Mouse (Mus musculus) kidney, postnatal 4 days (tissue): Measurements from ENCODE around the gene Ntn1.

Experiments
- DNase-seq, 2 experiments: peaks; one replicate each; pipeline ENCODE4 v3.0.0; 2021; ENCODE audit warnings: mixed read lengths in 2 of 2

The Ntn1 gene

DNA sequence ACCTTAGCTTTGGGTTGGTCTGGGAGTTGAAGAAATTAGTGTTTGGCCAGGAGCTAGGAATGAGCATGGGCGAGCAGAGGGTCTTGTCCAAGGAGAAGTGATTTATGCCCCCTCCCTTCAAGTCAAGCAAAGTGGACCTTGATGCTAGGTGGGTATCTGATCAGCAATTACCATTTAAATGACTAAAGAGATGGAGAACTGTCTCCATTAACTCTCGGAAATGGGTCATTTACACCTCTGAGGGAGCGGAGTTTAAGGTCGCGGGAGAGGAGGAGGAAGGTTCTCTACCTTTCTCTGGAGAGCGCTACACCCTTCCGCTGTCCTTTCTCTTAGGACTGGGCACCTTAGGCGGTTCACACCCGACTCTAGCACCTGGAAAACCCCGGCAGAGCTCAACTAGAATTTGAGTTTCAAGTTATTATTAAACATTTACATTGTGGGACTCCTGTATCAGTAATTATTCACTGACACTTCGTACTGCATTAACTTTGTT, at the start of gene Ntn1:
Gene Ntn1 (minus strand): TSS at position 97 of the 493 bp plus-strand sequence.
- no peak for DNase-seq

DNA sequence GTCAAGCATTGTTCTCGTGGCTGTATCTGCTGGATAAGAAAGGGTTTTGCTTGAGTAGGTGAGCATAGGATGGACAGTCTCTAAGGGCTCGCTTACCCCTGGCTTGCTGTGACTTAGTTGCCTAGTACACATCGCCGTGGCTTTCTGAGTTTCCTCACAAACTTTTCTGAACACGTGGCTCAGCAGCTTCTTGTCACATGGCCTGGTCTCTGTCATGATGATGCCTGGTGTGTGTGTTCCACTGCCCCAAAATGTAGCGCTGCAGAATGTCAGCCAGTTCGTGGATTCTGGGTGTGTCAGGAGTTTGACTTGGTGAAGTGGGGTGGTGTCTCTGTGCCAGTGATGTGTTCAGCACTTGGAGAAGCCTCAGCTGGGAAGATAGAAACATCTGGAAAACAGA, 47.7 kb upstream of the Ntn1 start:
- DNase-seq, result no peak

DNA sequence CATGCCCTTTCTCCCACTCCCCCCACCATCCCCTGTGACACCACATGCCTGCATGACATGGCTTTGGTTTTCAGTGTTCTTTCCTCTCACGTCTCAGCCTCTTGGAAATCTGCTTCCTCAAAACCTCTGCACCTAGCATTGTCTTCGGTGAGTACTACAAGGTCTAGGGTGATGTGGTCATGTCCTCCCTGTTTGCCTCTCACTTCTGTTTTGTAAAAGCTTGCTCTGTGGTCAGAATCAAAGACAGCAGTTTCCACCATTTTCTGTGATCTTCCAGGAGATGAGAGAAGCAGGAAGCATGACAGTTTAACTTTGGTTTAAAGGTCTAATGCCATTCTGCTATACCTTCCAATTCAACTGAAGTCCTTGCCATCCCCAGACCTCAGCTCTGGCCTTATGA, 46.6 kb upstream of the Ntn1 start:
- no peak for DNase-seq

DNA sequence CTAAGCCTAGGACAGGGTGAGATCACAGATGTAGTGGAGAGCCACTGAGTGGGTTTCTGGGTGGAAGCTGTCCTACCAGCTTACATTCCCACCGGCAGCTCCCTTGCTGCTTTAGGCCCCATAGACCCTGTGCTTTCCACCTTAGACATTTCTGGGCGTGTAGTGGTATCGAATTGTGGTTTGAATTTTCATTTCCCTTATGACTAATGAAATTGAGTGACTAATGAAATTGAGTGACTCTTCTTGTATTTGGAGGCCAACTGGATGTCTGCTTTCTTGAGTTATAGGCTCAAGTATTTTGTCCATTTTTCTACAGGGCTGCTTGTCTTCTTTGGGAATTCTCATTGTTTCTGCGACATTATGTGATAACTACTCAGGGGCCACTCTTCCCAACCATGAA, 45.9 kb upstream of the Ntn1 start:
- DNase-seq, result no peak

DNA sequence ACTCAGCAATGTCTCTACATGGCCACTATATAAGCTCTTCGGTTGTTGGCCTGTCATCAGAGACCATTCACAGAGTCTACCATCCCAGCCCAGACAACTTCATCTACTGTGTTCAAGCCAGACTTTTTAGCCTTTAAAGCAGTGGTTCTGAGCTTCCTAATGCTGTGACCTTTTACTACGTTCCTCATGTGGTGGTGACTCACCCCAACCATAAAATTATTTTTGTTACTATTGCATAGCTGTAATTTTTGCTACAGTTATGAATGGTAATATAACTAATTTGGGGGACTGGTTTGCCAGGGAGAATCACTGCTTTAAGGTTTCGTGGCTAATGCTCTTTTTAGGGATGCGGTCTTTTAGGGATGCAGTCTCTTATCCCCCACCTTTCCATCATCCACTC, 45.3 kb upstream of the Ntn1 start:
- DNase-seq, result no peak

DNA sequence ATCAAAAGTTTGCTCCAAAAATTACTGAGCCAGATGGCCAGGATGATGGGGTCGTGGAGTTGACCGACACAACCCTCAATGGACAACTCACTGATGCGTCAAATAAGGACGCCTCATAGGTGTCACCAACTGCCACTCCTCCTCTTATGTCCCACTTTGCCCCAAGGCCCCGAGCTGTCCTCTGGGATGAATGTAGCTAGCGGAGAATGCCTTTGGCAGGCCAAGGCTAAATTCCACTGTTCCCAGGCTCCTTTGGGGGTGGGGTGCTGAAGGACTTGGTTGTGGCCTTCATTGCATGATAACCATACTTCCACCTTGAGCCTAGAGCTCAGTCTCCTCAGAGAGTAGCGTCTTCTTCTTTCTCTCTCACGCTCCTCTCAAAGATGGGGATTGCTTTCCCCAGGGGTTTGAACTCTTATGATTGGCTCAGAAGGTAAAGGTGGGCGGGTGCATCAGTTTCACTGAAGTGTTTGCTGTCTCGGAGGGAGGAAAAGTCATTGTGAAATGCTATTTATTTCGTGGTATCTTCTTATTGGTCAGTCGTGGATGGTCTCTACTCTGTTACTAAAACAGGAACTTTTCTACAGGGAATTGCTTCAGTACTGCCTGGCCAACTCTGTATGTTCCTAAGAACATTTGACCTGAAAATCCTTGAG, 42.5 kb upstream of the Ntn1 start:
- no peak for DNase-seq

DNA sequence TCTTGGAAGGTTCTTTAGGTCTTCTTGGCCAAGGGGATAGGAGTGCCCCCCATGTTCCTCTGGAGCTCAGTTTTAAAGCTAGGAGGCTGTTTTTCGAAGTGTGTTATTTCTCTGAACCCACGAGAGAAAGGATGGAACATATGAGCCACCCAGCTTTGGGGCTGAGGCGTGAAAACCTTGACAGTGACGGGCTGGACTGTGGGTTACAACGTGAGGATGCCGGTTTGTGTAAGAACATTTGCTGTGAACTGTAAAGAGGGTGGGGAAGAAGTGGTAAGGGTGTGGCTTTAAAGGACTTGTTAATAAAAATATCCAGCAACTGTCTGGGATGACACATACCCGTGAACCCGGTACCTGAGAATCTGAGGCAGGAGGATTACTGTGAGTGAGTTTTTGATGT, 41.7 kb upstream of the Ntn1 start:
- no peak for DNase-seq

DNA sequence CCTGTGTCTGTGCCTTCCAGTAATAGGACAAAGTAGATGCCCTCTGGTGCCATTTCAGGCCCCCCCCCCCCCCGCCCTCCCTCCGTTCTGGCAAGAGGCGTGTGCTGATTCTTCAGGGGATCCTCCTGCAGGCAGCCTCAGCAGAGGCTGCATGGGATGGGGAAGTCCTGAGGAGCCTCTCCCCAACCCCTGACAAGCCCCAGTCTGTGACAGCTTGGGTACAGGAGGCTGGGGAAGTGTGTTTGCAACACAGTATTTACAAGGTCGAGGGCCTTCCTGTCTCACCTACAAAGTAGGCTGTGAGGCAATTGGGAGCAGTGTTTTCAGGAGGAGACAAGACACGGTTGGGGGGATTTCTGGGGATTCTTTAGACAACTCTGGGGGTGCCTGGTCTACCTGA, 40.3 kb upstream of the Ntn1 start:
- no peak for DNase-seq

DNA sequence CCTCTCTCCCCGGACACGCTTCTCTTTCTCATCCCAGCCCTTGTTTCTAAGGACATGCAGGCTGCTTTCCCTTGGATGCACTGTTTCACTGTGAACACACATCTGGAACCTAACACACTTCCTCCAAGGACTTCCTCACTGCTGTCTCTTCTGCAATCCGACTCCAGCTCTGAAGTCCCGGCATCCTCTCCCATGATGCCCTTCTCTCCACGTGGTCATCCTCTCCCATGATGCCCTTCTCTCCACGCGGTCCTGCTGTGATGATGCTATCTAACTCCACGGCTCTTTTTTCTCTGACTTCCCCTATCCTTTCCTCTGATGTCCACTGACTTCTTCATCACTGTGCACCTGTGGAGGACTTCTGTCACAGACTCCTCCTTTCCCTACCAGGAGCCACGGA, 39.5 kb upstream of the Ntn1 start:
- no peak for DNase-seq

DNA sequence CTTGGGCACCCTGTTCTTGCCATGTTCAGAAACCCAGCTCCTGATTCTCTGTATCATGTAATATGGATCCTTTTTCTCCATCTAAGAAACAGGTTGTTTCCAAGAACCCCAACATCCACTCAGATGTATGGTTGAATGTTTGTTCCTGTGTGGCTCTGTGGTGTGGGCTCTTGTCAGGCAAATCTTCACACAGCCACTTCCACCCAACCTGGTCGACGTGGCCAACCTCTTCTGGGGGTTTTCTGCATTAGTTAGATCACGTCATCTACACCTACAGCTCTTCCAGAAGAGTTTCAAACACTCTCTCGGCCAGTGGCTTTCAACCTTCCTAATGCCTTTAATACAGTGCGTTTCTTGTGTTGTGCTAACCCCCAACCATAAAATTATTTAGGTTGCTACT, 35.8 kb upstream of the Ntn1 start:
- DNase-seq, result no peak

DNA sequence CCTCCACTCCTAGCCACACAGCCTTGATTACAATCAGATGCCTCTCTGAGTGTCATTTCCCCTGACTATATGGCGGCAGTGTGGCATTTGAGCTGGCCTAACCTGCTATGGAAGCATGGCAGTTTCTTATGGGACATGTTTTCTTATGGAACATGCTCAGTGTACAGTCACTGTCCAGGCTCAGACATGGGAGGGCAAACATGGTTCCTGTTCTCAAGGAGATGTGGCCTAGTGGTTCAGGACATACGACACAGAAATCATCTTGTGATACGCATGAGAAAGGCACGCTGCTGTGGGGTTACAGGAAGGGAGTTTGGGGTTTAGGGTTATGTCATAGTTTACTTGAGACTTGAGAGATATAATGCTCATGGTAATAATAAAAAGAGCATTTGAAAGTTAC, 35.0 kb upstream of the Ntn1 start:
- DNase-seq, result no peak

DNA sequence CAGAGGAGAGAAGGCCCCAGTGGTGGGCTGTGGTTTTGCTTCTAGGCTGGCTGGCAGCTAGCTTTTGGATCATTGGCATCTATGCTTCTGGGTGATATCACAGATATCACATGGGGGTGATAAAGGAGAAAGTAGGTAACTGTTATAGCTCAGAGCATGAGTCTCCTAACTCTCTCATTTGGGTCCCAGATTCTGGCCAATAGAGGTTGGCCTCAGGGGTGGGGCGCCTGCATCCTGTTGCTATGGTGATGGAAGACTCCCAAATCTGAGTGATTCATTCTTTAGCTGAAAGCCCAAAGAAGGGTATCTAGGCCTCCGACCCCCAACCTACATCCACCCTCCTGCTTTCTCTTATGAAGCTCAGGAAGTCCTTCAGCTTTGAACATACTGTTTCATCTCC, 34.1 kb upstream of the Ntn1 start:
- no peak for DNase-seq

DNA sequence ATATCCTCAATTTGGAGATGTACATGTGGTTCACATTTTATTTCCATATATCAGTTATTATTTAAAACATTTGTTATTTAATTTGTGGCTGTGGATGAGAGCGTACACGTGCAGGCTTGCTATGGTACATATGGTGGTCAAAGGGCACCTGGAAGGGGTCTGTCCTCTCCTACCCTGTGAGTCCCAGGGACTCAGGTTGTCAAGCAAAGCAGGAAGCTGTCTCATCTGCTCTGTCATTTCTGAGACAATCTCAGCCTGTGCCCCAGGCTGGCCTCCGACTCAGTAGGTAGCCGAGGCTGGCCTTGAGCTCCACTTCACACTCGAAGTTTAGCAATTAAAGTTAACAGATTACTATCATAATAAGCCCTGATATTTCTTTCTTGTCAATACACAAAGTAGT, 32.9 kb upstream of the Ntn1 start:
- DNase-seq, result no peak

DNA sequence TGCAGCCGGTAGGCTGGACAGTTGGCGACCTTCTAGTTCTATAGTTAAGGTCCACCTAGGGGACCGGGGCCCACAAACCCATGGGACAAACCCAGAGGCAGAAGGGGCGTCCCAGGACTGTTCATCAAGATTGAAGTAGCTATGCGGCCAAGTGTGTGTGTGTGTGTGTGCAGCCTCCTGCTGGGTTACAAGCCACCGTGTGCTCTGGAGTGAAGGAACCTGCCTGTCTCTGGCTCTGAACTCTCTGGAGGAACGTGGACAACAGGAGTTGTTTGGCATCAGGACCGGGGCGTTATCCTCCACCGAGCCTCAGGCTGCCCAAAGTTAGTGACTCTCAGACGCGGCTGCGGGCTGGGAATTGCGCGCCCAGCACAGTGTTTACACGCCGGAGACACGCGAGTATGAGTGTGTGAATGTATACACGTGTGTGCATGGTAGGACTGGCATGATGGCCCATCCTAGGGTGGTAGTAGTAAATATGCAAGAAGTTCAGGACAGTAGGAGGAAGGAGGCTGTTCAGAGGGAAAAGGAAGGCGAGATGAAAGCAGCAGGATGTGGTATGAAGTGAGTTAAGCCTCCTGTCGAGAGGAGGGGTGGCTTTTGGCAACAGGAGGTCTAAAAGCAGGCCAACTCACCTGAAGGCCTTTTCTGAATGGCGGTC, 31.9 kb upstream of the Ntn1 start:
- DNase-seq, result no peak

DNA sequence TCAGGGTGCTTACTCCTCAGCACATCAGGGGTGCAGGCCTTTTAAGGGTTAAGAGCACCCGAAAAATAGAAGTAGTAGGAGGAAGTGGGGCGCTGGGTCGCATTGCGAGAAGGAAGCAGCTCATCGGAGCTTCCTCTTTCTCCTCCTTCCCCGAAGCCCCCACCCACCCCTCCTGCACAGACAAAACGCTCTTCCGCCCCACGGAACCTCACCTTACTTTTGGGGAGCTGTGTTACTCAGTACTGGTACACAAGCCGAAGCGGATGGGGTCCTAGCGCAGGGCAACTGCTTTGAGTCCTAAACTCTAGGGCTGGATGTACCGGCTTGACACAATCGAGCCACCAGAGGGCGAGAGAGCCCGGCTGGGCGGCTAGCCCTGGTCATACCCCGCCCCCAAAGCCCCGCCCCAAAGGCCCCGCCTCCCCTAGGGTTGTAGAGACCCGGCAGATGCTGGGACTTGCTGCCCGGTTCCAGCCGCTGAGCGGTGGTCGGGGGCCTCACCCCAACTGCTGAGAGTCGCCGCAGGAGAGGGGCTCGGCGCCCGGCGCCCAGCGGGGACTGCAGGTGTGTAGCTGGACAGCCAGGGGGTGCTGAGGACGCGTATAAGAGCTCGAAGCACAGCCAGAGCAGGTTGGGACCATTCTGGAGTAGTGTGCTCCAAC, 31.2 kb upstream of the Ntn1 start, which contains the start of gene Pik3r5:
Gene Pik3r5 (plus strand): TSS at position 423 of the 662 bp plus-strand sequence.
- peak; percentile 92 to 93 for DNase-seq

DNA sequence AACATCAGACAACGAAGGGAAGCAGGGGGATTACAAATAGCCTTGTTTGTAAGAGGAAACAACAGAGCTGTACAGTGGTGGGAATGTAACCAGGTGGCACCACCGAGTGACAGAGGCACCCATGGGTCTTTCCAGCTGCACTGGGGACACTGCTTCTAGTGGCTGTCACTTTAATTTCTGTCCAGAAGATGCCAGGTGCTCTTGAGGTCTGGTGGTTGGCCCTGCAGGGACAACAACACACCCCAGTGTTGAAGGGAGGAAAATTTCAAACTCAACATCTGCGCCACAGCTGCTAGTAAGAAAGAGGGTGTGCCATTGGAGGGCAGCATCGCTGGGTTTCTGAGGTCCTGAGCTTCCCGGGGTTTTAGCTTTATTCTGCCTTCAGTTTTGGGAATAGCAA, 30.0 kb upstream of the Ntn1 start:
- DNase-seq, result no peak

DNA sequence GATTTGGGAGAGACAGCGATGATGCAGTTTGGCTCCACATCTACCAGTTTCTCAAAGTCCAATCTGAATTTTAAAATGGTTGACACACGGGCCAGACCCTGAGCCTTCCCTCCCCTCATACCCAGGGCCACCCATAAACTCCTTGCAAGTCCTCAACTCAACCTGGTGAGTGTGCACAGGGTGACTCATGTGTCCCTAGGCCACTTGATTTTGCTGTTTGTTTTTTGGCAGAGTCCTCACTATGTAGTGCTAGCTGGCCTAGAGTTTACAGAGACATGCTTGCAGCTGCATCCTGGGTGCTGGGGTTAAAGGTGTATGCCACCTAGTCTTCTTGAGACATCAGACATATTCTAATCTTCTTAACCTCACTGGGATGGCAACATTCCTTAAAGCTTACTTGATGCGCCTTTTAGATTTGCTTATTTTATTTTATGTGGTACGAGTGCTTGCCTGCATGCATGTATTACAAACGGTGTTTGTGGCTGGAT, 26.5 kb upstream of the Ntn1 start:
- DNase-seq, result no peak

DNA sequence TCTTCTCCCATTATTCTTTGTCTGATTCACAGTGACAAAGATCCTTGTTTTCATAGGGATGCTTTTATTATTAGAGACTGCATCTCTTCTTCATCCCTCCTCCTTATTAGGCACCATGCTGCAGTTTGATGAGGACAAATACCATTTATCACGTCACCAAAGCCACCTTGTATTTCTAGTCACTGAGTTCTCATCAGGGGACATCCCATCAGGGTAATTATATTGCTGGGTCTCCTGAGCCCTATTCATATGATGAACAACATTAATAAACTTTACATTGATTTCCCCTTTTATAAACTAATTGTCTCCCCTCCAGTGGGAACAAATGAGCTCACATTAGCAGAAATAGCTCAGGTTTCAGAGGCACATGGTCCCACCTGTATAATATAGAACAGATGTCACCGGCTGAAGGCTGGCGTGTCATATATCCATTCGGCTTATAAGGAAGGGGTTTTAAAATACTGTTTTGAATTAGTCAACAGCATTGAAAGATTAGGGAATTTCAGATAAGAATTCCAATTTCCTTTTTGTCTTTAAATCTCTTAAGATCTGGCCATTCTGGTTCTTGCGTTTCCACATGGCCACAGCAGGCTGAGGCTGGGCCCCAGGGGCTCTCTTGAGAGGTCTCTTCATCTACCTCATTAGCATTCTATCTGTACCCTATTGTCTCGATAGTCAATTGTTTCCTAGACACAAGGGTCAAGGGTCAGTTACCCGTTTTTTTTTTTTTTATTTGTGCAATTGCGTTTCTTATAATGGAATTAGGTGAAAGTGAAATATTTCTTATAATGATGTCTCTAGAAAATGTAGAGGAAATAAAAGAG, 25.1 kb upstream of the Ntn1 start:
- DNase-seq, result no peak

DNA sequence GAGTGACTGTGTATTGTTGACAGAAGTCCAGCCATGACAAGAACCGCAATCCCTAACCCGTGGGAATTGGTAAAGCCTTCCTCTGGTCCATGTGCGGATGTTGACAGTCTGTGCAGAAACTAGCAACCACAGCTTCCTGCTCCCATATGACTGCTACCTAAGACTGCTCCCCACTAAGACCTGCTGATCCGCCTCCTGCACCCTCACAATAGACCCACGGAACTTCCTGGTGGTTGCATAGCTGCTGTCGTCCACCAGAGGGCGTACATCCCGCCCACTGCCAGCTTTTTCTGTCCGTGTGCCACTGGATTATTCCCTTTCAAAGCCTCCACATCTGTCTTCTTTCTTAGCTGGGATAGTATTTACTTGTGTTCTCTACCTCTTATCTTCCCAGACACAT, 17.2 kb upstream of the Ntn1 start:
- DNase-seq, result peak; percentile 40 to 60

DNA sequence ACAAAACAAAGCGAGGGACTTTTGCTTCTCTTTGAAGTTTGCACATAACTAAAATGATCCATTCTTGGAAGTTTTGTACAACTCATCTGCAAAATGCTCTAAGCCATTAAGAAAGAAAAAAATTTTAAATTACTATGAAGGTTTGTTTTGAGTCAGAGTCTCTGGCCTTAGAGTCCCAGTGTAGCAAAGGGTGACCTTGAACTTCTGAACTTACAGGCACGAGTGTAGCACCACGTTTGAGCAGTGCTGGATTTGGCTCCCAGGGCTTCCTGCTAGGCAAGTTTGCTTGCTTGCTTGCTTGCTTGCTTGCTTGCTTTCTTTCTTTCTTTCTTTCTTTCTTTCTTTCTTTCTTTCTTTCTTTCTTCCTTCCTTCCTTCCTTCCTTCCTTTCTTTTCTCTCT, 16.4 kb upstream of the Ntn1 start:
- no peak for DNase-seq

DNA sequence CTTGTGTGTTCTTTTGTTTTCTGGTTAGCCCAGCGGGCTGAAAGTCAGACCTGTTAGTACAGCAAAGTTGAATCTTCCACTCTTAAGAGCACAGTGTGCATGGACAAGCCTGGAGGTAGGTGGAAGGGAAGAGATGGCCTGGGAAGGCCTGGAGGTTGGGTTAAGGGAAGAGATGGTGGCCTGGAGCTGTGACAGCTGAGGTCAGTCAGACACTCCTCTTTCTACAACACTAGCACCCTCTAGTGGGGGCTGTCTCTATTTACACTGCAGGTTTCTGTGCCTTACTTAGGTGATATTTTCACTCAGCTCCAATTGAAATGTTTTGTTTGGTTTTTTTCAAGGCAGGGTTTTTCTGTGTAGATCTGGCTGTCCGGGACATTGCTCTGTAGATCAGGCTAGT, 7.5 kb upstream of the Ntn1 start:
- DNase-seq, result peak; percentile 78 to 85

DNA sequence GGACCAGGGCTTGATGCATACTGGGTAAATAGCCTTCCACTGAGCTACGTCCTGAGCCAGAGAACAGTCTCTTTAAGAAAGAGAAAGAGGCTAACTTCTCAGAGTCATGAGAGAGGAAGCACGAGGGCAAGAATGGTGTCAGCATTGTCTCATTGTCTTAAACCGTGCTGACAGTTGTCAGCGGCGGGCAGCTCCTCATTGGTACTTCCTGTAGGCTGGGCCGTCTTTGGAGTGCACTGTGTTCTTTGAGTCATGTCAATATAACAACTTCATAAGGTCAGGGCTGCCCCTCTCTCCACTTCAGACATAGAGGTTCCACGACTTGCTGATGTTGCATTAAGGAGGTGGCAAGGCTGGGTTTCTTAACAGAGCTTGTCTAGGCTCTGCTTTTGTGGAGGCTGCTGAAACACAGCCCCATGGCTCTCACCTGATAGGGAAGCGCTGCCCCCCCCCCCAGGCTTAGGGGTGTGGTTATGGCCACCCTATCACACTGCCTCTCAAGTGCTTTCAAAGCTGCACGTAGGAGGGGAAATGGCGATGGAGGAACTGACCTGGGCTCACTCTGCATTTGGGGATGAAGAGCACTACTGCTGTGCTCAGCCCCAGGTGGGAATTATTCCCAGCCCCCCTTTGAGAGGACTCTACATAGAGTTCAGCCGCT, 6.8 kb upstream of the Ntn1 start:
- DNase-seq, result no peak

DNA sequence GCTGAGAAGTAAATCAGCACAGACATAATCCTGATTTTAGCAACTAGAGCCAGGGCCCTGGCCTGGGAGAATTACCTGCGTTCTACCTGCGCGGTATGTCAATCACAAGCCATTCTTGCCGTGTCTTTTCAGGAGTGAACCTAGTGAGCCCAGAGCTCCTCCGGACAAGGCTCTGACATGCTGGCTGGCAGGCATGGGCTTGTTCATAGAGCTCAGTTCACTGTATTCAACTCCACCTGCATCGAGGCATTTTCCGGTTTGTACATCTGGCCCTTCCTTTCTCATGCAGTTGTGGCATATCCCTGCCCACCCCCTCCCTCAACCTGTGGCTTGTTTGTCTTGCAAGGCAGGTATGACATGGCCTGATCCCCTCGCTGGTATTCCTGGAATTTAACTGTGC, 5.0 kb upstream of the Ntn1 start:
- no peak for DNase-seq
